Mouse (Mus musculus) monocyte, adult 2 months (primary cell): ENCODE measurements around the gene Abcg3.
"Not testable (repeated sequence)": the region's sequence is repeated elsewhere in the genome, so short reads cannot be mapped to it uniquely, and the experiment has no call there.

Experiments
- DNase-seq, 2 experiments: peaks; one replicate each; pipeline ENCODE4 v3.0.0; 2022; ENCODE audit warnings: low spot score in 2 of 2, low read depth in 1 of 2

Gene Abcg3

DNA sequence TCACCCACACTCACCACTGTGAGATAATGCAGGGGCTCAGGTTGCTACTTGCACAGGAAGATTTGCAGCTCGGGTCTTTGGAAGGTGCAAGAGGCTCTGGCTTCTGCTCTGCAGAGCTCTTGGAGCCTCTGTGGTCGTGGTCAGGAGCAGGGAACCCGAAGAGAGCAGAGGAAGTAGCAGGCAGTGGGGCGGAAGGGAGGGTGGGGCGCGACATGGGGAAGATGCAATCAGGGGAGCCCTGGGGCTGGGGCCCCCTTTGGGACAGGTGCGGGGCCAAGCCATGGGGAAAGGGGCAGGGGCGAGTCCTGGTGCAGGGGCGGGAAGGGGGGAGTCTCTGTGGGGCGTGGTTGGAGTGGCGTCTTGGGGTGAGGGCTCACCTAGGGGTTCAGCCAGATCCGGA lies at the start of gene Abcg3:
Abcg3 (minus strand) TSS at position 184 of the 400 bp plus-strand sequence.
- DNase-seq, result peak in 1 of 2 experiments; percentile 7

DNA sequence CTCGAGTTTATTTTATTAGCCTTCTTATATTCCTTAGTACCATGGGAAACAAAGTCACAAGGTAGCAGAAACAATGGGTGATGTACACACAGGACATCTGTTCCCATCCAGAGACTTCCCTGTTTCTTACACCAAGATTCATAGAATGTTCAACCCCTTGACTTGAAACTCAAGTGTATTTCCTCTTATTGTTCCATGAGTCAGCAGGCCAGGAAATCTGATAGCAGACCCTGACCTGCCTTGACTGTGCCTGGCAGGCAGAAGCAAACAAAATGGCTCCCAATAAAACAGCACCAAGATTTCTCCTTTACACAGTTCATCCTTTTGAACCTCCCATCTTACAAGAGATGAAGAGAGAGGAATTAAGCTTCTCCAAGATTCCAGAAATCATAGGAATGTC lies 30.0 kb upstream of the Abcg3 start:
- no peak for DNase-seq

DNA sequence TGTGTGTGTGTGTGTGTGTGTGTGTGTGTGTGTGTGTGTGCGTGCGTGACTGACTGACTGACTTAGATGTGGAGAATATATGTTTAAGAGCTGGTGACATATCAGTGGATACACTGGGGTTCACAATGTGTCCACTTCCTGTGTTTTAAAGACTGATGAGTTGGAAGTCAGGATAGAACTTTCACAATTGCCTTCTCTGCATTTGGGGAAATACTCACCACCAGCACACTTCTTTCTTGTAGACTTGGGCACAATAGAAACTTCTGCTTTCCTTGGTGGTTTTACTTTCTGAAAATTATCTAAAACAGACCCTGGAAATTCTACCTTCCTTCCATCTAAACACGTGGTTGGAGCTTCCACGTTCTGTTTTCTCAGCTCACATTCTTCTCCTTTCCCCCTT lies 29.1 kb upstream of the Abcg3 start:
- no peak for DNase-seq

DNA sequence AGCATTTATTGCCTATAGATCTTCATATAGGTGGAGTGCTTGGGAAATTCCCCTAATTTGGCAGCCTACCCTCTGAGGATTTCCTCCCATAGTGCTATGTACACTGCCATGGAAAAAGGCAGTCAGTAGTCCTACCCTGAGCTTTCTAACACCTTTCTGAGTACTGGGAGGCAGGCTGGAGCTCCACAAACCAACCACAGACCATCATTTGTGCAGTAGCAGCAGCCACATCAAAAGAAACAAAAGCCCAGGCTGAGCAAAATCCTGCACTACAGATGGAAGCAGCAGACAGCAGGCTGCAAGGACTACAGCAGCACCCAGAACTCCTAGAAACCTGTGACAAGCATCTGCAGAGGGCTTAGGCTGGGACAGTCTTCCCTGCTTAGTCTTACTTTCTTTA lies 27.9 kb upstream of the Abcg3 start:
- DNase-seq, result no peak

DNA sequence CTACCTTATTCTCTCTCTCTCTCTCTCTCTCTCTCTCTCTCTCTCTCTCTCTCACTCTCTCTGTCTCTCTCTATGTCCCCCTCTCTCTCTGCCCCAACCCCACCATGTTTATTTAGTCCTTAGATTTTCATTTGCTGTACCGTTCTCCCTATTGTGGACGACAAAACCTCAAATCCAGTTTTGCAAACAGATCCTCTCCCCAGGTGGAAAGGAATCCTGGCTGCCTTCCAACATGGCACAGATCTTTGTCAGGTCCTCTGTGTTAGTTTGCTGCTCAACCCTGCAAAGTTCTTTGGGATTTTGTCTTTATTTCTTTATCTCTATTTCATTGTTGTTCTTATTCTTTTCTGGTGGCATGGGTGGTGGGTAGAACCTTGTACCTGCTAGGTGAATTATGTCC lies 6.9 kb upstream of the Abcg3 start:
- DNase-seq, result no peak

DNA sequence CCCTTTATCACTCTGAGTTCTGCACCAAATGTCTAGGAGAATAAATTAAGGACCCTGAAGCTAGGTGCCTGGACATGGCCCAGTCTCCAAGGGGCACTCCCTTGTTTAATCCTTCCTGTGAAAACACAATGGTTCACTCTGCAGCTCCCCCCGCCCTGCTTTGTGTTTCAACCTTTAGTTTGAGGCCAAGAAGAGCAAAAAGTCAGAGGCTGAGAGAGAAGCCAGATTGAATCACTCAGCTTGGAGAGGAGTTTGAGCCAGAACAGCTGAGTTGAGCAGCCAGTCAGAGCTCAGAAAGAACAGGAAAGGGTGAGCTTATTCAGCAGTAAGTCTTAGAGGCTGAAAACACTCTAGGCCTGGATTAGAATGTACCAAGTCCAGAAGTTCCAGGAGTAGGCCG lies 5.5 kb upstream of the Abcg3 start:
- DNase-seq, result no peak

GRCm38 (mm10) chr5:104986706-104987105 lies 4.2 kb upstream of the Abcg3 start:
- DNase-seq, result no peak

GRCm38 (mm10) chr5:104979040-104979513 lies 3.4 kb downstream of the Abcg3 start:
- no peak for DNase-seq

GRCm38 (mm10) chr5:104958141-104958793 lies 24.3 kb downstream of the Abcg3 start:
- DNase-seq, result peak; percentile 42 to 44

DNA sequence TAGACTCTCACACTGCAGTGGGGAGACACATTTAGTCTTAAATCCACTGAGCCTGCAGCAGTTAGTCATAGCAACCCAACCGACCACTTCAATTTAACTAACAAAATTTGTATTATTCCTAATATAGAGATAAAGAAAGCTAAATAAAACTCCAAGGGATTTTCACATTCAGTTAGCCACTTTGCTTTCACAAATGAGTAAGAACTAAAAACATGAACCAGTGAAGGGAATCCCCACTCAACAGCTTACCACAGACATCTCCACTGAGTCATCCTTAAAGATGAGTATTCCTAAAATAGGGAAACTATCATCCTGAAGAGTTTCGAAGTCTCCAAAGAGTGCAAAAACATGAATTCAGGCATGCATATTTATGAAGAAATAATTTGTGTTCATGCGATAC lies 27.3 kb downstream of the Abcg3 start:
- DNase-seq, result no peak

DNA sequence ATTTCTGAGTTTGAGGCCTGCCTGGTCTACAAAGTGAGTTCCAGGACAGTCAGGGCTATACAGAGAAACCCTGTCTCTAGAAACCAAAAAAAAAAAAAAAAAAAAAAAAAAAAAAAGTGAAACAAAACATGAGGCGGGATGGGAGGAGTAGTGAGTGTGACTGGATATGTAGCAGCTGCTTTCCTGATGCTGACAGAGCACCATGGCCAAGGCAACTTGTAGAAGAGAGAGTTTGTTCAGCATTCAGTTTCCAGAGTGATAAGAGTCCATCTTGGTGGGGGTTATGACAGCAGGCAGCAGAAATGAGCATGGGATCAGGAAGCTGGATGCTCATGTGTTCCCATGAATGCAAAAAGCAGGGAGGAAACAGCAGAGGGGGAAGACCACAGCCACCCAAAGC lies 35.6 kb downstream of the Abcg3 start:
- DNase-seq, result no peak

- no peak for DNase-seq
Measured at GRCm38 (mm10) chr5:104934148-104934547, 48.4 kb downstream of the Abcg3 start.

- DNase-seq, result not testable (repeated sequence)
Measured at GRCm38 (mm10) chr5:104906556-104906955, 76.0 kb downstream of the Abcg3 start.
